Mouse (Mus musculus): ENCODE data around the gene Pdcd7. TPM values are rescaled to one million over a fixed set of nuclear protein-coding genes. Genes with fewer than 3 reads are reported as not detected.

Gene Pdcd7
- total RNA-seq, 2 experiments from 2014 or later = 5.4 to 10.5 TPM

- 0 out of 2 replicates have a peak, but pooled peaks have one; percentile 59 for ATAC-seq (replicated peaks; ENCODE audit: low FRiP score, poor library complexity, severe bottlenecking)
These were observed 46.9 kb downstream of the Pdcd7 start for GRCm38 (mm10) chr9:65392638-65393364.

- ATAC-seq (replicated peaks; ENCODE audit: low FRiP score, poor library complexity, severe bottlenecking) = no peak
These were observed 47.7 kb downstream of the Pdcd7 start for GRCm38 (mm10) chr9:65393606-65394005.

- no peak for ATAC-seq (replicated peaks; ENCODE audit: low FRiP score, poor library complexity, severe bottlenecking)
These were observed 48.5 kb downstream of the Pdcd7 start for GRCm38 (mm10) chr9:65394360-65394759.

- peak; percentile 35; the same call in 1 of the 2 replicates for ATAC-seq (replicated peaks; ENCODE audit: low FRiP score, poor library complexity, severe bottlenecking)
These were observed 52.4 kb downstream of the Pdcd7 start, which contains the start of gene Rasl12 for GRCm38 (mm10) chr9:65398279-65398678. TSS of gene Rasl12 (plus strand) at chr9:65398506.

- ATAC-seq (replicated peaks; ENCODE audit: low FRiP score, poor library complexity, severe bottlenecking) = no peak
These were observed 54.0 kb downstream of the Pdcd7 start for GRCm38 (mm10) chr9:65399934-65400333.

- ATAC-seq (replicated peaks; ENCODE audit: low FRiP score, poor library complexity, severe bottlenecking) = no peak
These were observed 58.7 kb downstream of the Pdcd7 start for GRCm38 (mm10) chr9:65404331-65405183.

GRCm38 (mm10) chr9:65405184-65405449, 59.2 kb downstream of the Pdcd7 start:
- ATAC-seq (replicated peaks; ENCODE audit: low FRiP score, poor library complexity, severe bottlenecking) = no peak

GRCm38 (mm10) chr9:65407327-65407726, 61.4 kb downstream of the Pdcd7 start:
- no peak for ATAC-seq (replicated peaks; ENCODE audit: low FRiP score, poor library complexity, severe bottlenecking)

- no peak for ATAC-seq (replicated peaks; ENCODE audit: low FRiP score, poor library complexity, severe bottlenecking)
These were observed 62.0 kb downstream of the Pdcd7 start for GRCm38 (mm10) chr9:65407861-65408260.

- ATAC-seq (replicated peaks; ENCODE audit: low FRiP score, poor library complexity, severe bottlenecking) = no peak
These were observed 63.0 kb downstream of the Pdcd7 start for GRCm38 (mm10) chr9:65408871-65409295.

Other genes with a start within 250 kb of the Pdcd7 start
- not detected in 2 replicates for gene Igdcc4, start 244.6 kb upstream of the Pdcd7 start, total RNA-seq (2015; ENCODE audit: low replicate concordance)
- 0.56 TPM in 1 of 2 replicates, not detected in the other for gene Igdcc4, start 244.6 kb upstream of the Pdcd7 start, total RNA-seq (2017; ENCODE audit: low replicate concordance)
- not detected in 2 replicates for gene Igdcc3, start 204.9 kb upstream of the Pdcd7 start, total RNA-seq (2015; ENCODE audit: low replicate concordance)
- not detected in 2 replicates for gene Igdcc3, start 204.9 kb upstream of the Pdcd7 start, total RNA-seq (2017; ENCODE audit: low replicate concordance)
- 10.2 and 13.2 TPM in 2 replicates for gene Parp16, start 150.8 kb upstream of the Pdcd7 start, total RNA-seq (2015; ENCODE audit: low replicate concordance)
- 14.5 and 15.3 TPM in 2 replicates for gene Parp16, start 150.8 kb upstream of the Pdcd7 start, total RNA-seq (2017; ENCODE audit: low replicate concordance)
- gene Cilp, start 80.9 kb upstream of the Pdcd7 start, total RNA-seq (2015; ENCODE audit: low replicate concordance) = not detected in 2 replicates
- gene Cilp, start 80.9 kb upstream of the Pdcd7 start, total RNA-seq (2017; ENCODE audit: low replicate concordance) = not detected in 2 replicates
- gene Clpx, start 51.8 kb upstream of the Pdcd7 start, total RNA-seq (2015; ENCODE audit: low replicate concordance) = 16.3 and 20.8 TPM in 2 replicates
- gene Clpx, start 51.8 kb upstream of the Pdcd7 start, total RNA-seq (2017; ENCODE audit: low replicate concordance) = 34.5 and 43.6 TPM in 2 replicates
- gene Ubap1l, start 14.9 kb downstream of the Pdcd7 start, total RNA-seq (2015; ENCODE audit: low replicate concordance) = not detected in 2 replicates
- gene Ubap1l, start 14.9 kb downstream of the Pdcd7 start, total RNA-seq (2017; ENCODE audit: low replicate concordance) = not detected in 2 replicates
- not detected in 2 replicates for gene Kbtbd13, start 45.5 kb downstream of the Pdcd7 start, total RNA-seq (2015; ENCODE audit: low replicate concordance)
- not detected in 2 replicates for gene Kbtbd13, start 45.5 kb downstream of the Pdcd7 start, total RNA-seq (2017; ENCODE audit: low replicate concordance)
- gene Rasl12, start 52.4 kb downstream of the Pdcd7 start, total RNA-seq (2015; ENCODE audit: low replicate concordance) = not detected in 2 replicates
- 0.14 TPM in 1 of 2 replicates, not detected in the other for gene Rasl12, start 52.4 kb downstream of the Pdcd7 start, total RNA-seq (2017; ENCODE audit: low replicate concordance)
- gene Slc51b, start 76.9 kb downstream of the Pdcd7 start, total RNA-seq (2015; ENCODE audit: low replicate concordance) = not detected in 2 replicates
- not detected in 2 replicates for gene Slc51b, start 76.9 kb downstream of the Pdcd7 start, total RNA-seq (2017; ENCODE audit: low replicate concordance)
- 2.1 and 4.8 TPM in 2 replicates for gene Mtfmt, start 89.7 kb downstream of the Pdcd7 start, total RNA-seq (2015; ENCODE audit: low replicate concordance)
- 1.2 and 2.5 TPM in 2 replicates for gene Mtfmt, start 89.7 kb downstream of the Pdcd7 start, total RNA-seq (2017; ENCODE audit: low replicate concordance)
- gene Spg21, start 114.8 kb downstream of the Pdcd7 start, total RNA-seq (2015; ENCODE audit: low replicate concordance) = 12.5 and 12.7 TPM in 2 replicates
- gene Spg21, start 114.8 kb downstream of the Pdcd7 start, total RNA-seq (2017; ENCODE audit: low replicate concordance) = 10.2 and 14.9 TPM in 2 replicates
- not detected in 2 replicates for gene Ankdd1a, start 174.1 kb downstream of the Pdcd7 start, total RNA-seq (2015; ENCODE audit: low replicate concordance)
- gene Ankdd1a, start 174.1 kb downstream of the Pdcd7 start, total RNA-seq (2017; ENCODE audit: low replicate concordance) = not detected in 2 replicates
- 22.3 and 23.4 TPM in 2 replicates for gene Plekho2, start 233.9 kb downstream of the Pdcd7 start, total RNA-seq (2015; ENCODE audit: low replicate concordance)
- gene Plekho2, start 233.9 kb downstream of the Pdcd7 start, total RNA-seq (2017; ENCODE audit: low replicate concordance) = 25.3 and 39.0 TPM in 2 replicates
- gene Pif1, start 241.1 kb downstream of the Pdcd7 start, total RNA-seq (2015; ENCODE audit: low replicate concordance) = 2.9 and 6.9 TPM in 2 replicates
- 6.5 and 19.7 TPM in 2 replicates for gene Pif1, start 241.1 kb downstream of the Pdcd7 start, total RNA-seq (2017; ENCODE audit: low replicate concordance)

All from erythroblast, adult 5-6 weeks (primary cell).